Mouse (Mus musculus): ENCODE measurements at regions not wholly inside any gene's neighbourhood (a gene's known extent, or its start where the extent isn't known, plus 50 kb on each side); places are given as distances from the start of the nearest gene placed in this dataset.

DNA sequence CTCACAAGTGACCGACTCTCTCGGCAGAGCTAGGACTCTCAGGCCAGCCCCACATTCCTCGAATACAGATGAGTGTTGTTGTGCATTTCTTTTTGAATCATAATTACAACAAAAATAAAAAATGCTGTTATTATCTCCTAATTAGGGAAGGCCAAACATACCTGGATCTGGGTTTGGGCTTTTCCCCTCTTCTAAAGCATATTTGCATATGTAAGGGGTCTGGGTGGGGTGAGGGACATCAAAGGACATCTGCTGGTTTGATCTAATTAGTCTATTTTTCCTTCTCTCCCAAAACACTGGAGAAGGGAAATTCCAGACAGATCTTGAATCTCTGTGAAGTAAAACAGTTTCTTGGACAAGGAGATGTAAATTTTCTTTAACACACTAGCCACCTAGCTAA lies 85.3 kb downstream of the Tfap2a start:
- Histone ChIP-seq H3K9ac (ENCODE audit: low read depth, low read length) (no peak overlapping the region), H3K4me3 (no peak overlapping the region), H3K79me2 (replicated peaks; ENCODE audit: control insufficient read depth, insufficient read depth, low read length) (no peaks in the 10 kb centered on the region), H3K27ac (no peak overlapping the region), H3K36me3 (ENCODE audit: control insufficient read depth, insufficient read depth, low read length) (no peaks in the 10 kb centered on the region), H3K27me3 (ENCODE audit: control insufficient read depth, insufficient read depth, low read length) (no peaks in the 10 kb centered on the region), H3K4me1 (ENCODE audit: control insufficient read depth, insufficient read depth, low read length) (no peaks in the 10 kb centered on the region)
- 81% methylated on average over 3 of the region's 3 CpGs for WGBS
- TF ChIP-seq POLR2A (IDR thresholded peaks at IDR 0.05; ENCODE audit: insufficient read depth, low read depth, low read length) (no peak), EP300 (IDR thresholded peaks at IDR 0.05; ENCODE audit: insufficient read depth, low read depth, low read length) (no peak), CTCF (IDR thresholded peaks at IDR 0.05) (no peak)
- DNase-seq, result no peak
- intact Hi-C loops (cut with DNase I), result no loop called here

DNA sequence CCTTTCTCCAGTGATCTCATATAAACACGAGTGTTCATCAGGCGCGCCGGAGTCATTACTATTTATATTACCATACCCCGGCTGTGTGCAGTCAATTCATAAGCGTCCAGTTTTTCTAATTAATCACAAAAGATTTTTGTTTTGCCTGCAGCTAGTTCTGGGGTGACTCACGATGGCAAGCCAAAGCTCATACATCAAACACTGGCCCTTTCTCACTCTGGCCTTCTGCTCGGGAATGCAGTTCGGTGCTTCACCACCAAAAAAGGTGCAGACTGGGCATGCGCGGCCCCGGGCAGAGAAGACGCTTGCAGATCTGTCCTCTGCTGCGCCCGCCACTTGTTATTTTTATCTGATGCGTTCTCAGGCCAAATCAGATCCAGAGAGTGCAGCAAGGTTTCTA lies 87.1 kb downstream of the Tfap2a start:
- Histone ChIP-seq H3K27me3 (ENCODE audit: control insufficient read depth, insufficient read depth, low read length) (no peaks in the 10 kb centered on the region), H3K79me2 (replicated peaks; ENCODE audit: control insufficient read depth, insufficient read depth, low read length) (no peaks in the 10 kb centered on the region), H3K9ac (ENCODE audit: low read depth, low read length) (no peak overlapping the region), H3K36me3 (ENCODE audit: control insufficient read depth, insufficient read depth, low read length) (no peaks in the 10 kb centered on the region), H3K27ac (no peak overlapping the region), H3K4me1 (ENCODE audit: control insufficient read depth, insufficient read depth, low read length) (no peaks in the 10 kb centered on the region), H3K4me3 (no peak overlapping the region)
- DNase-seq, result peak; percentile 18 to 22
- TF ChIP-seq POLR2A (IDR thresholded peaks at IDR 0.05; ENCODE audit: insufficient read depth, low read depth, low read length) (no peak), CTCF (IDR thresholded peaks at IDR 0.05) (0 out of 2 replicates have a peak, but pooled peaks have one; percentile 25), EP300 (IDR thresholded peaks at IDR 0.05; ENCODE audit: insufficient read depth, low read depth, low read length) (no peak)
- intact Hi-C loops (cut with DNase I), result no loop called here
- 55% methylated on average over 16 of the region's 16 CpGs for whole genome bisulfite sequencing

DNA sequence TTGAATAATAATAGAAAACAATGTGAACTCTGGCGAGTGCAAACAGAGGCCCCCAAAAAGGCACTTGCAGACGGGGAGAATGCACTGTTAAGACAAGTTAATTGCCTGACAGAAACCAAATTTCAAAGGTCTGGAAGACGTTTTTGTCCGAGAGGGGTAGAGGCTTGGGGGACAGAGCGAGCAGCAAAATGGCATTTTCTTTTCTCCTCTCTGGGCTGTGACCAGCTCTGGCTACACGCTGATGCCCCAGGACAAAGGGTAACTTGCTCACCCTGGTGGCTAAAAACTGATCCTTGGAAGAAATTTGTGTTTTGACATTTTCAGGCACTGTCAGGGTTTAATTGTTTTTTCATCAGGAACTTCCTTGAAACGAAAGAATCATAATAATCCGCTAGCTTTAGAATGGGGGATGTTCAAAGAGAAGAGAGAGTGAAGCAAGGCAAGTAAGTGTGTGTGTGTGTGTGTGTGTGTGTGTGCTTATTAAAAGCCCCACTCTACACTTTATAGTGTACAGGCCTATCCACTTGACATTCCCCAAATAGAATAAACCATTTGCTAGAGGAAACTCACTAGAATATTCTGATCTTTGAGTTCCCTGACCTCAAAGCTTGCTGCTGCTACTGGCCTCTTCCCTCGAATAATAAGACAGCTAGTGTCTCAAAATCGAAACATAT lies 88.0 kb downstream of the Tfap2a start:
- no peak overlapping the region for H3K27ac ChIP-seq
- no peak for DNase-seq
- intact Hi-C loops (cut with DNase I), result no loop called here
- 56% methylated on average over 10 of the region's 10 CpGs for WGBS
- no peaks in the 10 kb centered on the region for H3K4me1 ChIP-seq (ENCODE audit: control insufficient read depth, insufficient read depth, low read length)
- H3K4me3 ChIP-seq, result no peak overlapping the region
- no peaks in the 10 kb centered on the region for H3K27me3 ChIP-seq (ENCODE audit: control insufficient read depth, insufficient read depth, low read length)
- H3K9ac ChIP-seq (ENCODE audit: low read depth, low read length), result no peak overlapping the region
- TF ChIP-seq EP300 (IDR thresholded peaks at IDR 0.05; ENCODE audit: insufficient read depth, low read depth, low read length) (no peak), CTCF (IDR thresholded peaks at IDR 0.05) (no peak), POLR2A (IDR thresholded peaks at IDR 0.05; ENCODE audit: insufficient read depth, low read depth, low read length) (no peak)
- H3K79me2 ChIP-seq (replicated peaks; ENCODE audit: control insufficient read depth, insufficient read depth, low read length), result no peaks in the 10 kb centered on the region
- no peaks in the 10 kb centered on the region for H3K36me3 ChIP-seq (ENCODE audit: control insufficient read depth, insufficient read depth, low read length)

DNA sequence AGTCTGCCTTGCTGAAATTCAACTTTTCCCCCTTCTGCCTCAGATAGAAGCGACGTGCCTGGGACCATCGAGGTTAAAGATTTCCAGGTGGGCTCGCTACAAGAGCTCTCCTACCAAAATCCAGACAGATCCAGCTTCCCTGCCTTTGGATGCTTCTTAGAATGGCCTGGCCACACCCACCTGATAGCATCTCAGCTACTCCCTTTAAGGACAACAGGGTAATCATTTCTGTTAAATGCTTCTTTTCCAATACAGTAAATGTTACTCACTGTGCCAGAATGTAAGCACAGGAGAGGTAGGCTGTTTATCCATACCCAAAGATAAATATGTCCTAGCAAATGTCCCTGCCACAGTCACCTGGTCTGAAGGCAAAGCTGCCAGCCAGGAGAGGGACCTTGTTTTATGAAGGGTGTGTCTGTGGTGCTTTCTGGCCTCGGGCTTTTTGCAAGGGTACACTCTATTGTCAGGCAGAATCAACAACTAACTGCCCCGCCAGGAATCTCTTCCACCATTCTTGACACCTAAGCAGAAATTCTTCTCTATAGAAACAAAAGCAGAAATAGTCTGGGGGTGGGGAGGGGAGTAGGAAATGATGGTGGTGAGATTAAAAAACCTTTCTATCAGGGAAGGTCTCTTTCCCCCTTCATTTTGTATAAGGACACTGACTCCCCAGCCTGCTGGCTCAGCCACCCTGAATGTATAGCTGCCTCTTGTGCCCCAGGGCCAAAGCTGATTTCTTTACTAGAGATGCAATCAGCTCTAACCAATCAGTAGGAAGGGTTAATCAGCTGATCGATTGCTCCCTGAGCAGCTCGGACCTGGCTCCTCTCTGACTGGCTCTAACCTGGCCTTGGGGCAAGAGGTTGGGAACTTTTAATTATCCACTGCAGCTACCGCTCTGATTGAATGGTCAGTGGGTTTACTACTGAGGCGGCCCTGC lies 88.8 kb downstream of the Tfap2a start:
- no peaks in the 10 kb centered on the region for H3K79me2 ChIP-seq (replicated peaks; ENCODE audit: control insufficient read depth, insufficient read depth, low read length)
- no peak for DNase-seq
- H3K27ac ChIP-seq, result no peak overlapping the region
- no peaks in the 10 kb centered on the region for H3K4me1 ChIP-seq (ENCODE audit: control insufficient read depth, insufficient read depth, low read length)
- WGBS, result 53% methylated on average over 10 of the region's 10 CpGs
- H3K9ac ChIP-seq (ENCODE audit: low read depth, low read length), result no peak overlapping the region
- no peaks in the 10 kb centered on the region for H3K36me3 ChIP-seq (ENCODE audit: control insufficient read depth, insufficient read depth, low read length)
- intact Hi-C loops (cut with DNase I), result no loop called here
- TF ChIP-seq EP300 (IDR thresholded peaks at IDR 0.05; ENCODE audit: insufficient read depth, low read depth, low read length), result no peak
- TF ChIP-seq CTCF (IDR thresholded peaks at IDR 0.05), result no peak
- TF ChIP-seq POLR2A (IDR thresholded peaks at IDR 0.05; ENCODE audit: insufficient read depth, low read depth, low read length), result no peak
- no peaks in the 10 kb centered on the region for H3K27me3 ChIP-seq (ENCODE audit: control insufficient read depth, insufficient read depth, low read length)
- H3K4me3 ChIP-seq, result no peak overlapping the region

DNA sequence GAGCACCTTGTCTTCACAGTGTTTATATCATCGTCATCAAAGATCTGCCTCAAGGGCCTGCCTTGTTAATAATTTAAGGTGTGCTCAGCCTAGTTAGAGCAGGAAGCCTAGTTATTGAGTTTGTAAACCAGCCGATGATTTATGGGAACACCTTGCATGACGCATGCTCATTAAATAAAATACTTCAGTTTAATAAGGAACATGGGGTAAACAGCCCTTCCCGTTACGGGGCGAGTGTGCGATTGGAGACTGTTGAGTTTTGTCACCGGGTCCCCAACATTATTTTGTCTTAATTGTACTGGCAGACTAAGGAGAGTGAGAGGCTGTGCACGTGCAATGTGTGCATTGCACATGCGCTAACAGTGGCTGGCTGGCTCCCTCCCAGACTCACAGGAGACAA lies 92.0 kb downstream of the Tfap2a start:
- no peaks in the 10 kb centered on the region for H3K27me3 ChIP-seq (ENCODE audit: control insufficient read depth, insufficient read depth, low read length)
- no peak for TF ChIP-seq EP300 (IDR thresholded peaks at IDR 0.05; ENCODE audit: insufficient read depth, low read depth, low read length)
- no peak for TF ChIP-seq POLR2A (IDR thresholded peaks at IDR 0.05; ENCODE audit: insufficient read depth, low read depth, low read length)
- no peak for TF ChIP-seq CTCF (IDR thresholded peaks at IDR 0.05)
- H3K27ac ChIP-seq, result no peak overlapping the region
- intact Hi-C loops (cut with DNase I), result no loop called here
- H3K4me3 ChIP-seq, result no peak overlapping the region
- 91% methylated on average over 10 of the region's 10 CpGs for WGBS
- no peak for DNase-seq
- H3K4me1 ChIP-seq (ENCODE audit: control insufficient read depth, insufficient read depth, low read length), result no peaks in the 10 kb centered on the region
- H3K36me3 ChIP-seq (ENCODE audit: control insufficient read depth, insufficient read depth, low read length), result no peaks in the 10 kb centered on the region
- no peak overlapping the region for H3K9ac ChIP-seq (ENCODE audit: low read depth, low read length)
- H3K79me2 ChIP-seq (replicated peaks; ENCODE audit: control insufficient read depth, insufficient read depth, low read length), result no peaks in the 10 kb centered on the region

DNA sequence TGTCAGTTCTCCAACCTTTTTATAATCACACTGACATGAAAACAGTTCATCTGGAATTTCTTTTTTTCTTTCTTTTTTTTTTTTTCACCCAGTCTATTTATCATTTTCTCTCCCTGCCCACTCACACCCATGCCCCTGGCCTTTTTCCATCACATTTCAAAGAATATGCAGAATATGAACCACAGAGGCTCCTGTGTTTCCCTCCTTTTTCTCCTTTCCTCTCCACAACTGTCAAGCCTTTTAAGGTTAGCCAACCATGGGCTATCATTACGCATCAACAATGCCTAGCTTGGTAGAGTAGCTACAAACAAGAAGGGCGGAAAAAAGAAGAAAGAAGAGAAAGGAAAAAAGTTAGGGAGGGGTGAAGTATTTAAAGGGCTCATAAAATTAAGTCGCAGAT lies 92.5 kb downstream of the Tfap2a start:
- Histone ChIP-seq H3K27me3 (ENCODE audit: control insufficient read depth, insufficient read depth, low read length) (no peaks in the 10 kb centered on the region), H3K9ac (ENCODE audit: low read depth, low read length) (no peak overlapping the region), H3K4me1 (ENCODE audit: control insufficient read depth, insufficient read depth, low read length) (no peaks in the 10 kb centered on the region), H3K79me2 (replicated peaks; ENCODE audit: control insufficient read depth, insufficient read depth, low read length) (no peaks in the 10 kb centered on the region), H3K4me3 (no peak overlapping the region), H3K36me3 (ENCODE audit: control insufficient read depth, insufficient read depth, low read length) (no peaks in the 10 kb centered on the region), H3K27ac (no peak overlapping the region)
- WGBS, result 86% methylated on average over 3 of the region's 3 CpGs
- DNase-seq, result no peak
- no peak for TF ChIP-seq CTCF (IDR thresholded peaks at IDR 0.05)
- TF ChIP-seq EP300 (IDR thresholded peaks at IDR 0.05; ENCODE audit: insufficient read depth, low read depth, low read length), result no peak
- TF ChIP-seq POLR2A (IDR thresholded peaks at IDR 0.05; ENCODE audit: insufficient read depth, low read depth, low read length), result no peak
- intact Hi-C loops (cut with DNase I), result no loop called here
